Mouse (Mus musculus) frontal cortex, postnatal 25 days (tissue): ENCODE measurements around the gene Aprt.
A peak's percentile ranks its signal among the peaks of the same experiment; 100 is the strongest.
"Not testable (repeated sequence)": the region's sequence is repeated elsewhere in the genome, so short reads cannot be mapped to it uniquely, and the experiment has no call there.

Source experiments
- DNase-seq, 2 experiments: peaks; one replicate each; pipeline ENCODE4 v3.0.0; 2022; ENCODE audit warnings: low spot score in 2 of 2

Gene Aprt

DNA sequence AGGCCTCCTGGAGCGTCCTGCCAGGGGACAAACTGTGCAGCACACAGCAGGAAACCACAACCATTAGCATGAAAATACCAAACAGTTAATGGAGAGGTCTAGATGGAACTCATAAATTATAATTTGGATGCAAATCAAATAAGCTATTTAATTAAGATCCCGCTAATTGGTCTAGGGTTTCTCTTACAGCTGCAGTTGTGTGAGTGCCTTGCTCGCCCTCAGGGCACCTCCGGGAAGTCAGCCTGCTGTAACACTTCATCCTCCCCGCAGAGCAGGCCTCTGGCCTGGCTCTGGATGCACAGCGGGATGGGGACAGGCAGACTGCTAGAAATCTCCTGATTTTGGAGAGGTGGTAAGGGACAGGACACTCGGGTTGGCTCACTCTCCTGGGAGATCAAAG, 9.5 kb upstream of the Aprt start:
- no peak for DNase-seq

DNA sequence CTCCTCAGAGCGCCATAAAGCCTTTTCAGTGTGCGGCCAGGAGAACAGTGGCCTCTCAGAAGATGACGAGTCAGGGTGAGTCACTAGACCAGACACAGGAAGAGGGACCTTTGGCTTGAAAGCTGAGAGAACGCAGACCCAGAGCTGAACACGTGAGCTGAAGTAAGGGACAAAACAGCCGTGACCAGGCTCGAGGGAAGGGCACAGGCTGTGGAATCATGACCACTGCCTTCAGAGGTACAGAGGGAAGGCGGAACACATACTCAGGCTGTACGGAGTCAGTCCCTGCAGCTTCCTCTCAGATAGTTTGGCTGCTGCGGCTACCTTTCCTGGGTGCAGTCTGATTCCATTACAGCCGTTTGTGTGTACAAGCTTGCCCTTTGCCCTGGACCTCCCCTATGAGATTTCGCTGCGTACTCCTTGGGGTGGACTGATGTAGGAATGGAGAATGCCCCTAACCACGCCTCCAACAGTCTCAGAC, 8.7 kb upstream of the Aprt start:
- no peak for DNase-seq

DNA sequence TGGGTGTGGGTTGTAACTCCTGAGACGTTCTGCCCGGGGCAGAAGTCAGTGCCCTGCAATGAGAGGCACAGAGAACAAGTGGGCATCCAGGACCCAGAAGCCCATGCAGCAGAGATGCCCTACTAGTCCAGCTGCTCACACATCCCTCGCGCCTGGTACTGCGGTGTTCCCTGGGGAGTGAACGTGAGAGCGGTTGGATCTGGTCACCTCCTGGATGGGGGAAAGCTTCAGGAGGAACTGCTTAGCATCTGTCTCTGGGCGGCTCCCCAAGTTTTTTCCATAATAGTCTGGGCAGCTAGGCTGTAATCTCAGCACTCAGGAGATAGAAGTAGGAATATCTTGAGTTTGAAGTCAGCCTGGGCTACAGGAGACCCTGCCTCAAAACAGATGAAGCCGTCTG, 8.3 kb upstream of the Aprt start:
- no peak for DNase-seq

DNA sequence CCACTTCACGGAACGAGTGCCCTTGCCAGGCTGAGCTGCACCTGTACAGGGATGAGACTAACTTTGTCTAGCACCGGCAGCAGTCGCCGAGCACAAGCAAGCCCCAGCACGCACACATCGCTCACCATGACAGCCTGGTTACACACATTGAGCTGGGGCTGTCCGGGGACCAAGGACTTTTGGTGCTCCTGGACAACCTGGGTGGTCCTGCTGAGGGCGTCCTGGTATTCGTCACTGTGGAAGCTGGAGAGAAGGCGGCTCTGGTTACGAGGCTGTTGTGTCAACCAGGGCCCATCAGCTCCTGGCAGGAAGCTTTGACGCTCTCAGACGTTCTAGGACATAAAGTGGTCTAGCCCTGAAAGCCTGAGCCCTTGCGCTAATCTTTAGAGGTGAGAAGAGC, 4.2 kb upstream of the Aprt start:
- DNase-seq, result no peak

DNA sequence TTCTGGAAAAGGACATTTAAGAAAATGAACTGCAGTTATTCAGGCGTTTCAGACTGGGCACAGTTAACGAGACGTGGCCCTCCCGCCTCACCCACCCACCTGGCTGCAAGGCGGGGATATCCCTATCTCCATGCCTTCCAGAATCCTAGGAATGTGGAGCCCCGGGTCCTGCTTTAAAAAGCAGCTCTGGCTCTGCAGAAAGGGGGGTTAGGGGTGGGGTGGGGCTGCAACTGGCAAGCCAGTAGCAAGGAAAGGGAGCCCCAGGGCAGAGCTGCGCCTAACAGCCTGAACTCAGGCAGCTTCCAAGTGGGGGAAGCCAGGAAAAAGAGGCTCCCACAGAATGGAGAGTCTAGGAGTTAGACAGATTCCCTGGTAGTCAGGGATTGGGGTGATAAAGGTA, 2.5 kb upstream of the Aprt start:
- DNase-seq, result no peak

DNA sequence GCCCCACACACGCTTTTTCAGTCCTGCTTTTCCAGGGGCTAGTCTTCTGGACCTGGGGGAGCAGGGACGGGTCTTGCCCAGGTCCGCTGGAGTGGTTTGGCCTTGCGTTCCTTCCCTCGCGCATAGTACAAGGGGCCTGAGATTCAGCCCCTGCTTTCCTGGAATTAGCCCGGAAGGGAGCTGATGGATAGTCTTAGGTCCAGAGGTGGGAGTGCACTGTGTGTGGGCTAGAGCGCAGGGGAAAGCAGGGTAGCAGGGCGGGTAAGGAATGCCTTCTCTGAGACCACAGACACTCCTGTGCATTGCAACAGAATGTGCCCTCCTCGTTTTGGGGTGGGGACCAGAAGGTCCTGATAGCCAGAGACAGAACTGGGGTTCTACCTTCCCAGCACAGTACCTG, 407 bp upstream of the Aprt start:
- DNase-seq, result no peak

DNA sequence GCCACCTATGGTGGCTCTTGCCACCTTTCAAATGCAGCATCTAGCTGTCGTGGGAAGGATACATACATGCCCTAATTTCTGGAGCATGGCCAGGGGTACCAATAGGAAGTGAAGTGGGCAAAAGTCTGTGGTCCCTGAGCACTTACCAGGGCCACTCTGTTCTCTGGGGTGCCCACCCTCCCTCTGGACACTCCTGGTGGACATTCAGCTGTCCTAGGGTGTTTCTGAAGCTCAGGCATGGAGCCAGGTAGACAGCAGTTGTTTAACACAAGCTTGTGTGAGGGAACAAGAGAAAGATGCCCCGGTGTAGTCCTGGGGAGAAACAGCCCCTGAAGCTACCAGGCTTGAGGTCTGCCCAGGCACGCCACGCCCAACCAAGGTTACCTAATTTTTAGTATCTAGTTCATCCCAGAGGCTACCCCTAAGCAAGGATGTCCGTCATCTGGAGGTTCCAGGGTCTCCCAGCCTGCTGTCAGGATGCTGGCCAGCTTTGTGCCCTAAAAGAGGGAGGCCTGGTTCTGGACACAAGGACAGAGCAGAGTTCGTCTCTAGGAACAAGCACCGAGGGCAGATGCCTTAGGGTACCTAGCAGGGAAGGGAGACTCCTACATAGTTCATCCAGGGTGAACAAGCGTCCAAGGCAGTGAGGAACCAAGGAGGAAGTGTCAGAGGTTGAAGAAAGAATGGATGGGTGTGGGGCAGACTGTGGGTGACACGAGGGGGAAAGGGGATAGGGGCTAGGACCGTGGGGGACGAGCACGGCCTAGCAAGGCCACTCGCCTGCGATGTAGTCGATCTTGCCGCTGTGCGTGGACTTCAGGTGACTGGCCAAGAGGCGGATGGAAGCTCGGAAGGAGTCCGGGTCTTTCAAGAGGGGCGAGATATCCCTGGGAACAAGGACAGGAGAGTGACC, 718 bp downstream of the Aprt start:
- DNase-seq, result no peak

DNA sequence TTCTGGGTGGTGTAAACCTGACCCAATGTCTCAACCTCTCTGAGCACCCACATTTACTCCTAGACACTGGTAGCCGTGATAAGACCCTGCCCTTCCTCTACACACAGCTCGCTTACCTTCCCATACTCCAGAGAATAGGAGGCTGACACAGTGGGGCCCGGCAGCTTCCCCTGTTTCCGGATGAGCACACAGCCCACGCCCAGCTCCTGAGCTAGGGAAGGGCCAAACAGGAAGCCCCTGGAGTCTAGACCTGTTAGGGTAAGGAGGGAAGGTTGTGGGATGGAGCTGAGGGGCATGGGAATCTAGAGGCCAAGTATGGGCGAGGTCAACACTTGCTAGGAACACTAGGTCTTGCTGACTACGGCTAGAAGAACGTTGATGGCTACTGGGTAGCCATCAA, 1.4 kb downstream of the Aprt start:
- no peak for DNase-seq

DNA sequence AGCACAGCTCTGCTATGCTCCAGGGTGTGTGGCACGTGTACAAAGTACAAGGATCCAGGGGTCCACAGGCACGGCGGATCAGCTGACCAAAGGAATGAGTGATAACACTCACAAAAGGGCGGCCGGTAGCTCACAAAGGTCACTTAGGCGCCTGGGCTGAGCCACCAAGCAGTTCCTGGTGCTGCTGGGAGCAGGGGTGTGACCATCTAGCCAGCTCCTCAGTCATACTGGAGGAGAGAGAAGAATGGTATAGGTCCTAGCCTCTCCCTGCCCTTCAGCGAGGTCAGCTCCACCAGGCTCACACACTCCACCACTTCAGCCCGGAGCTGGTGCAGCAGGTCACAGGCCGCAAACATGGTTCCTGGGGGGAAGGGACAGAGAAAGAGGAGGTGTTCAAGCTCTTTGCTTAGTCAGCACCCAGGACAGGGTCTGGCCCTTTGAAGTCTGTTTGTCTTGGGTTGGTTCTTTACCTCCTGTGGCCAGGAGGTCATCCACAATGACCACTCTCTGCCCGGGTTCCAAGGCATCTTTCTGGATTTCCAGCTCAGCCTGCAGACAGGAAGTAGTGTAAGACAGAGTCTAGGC, 1.9 kb downstream of the Aprt start:
- no peak for DNase-seq

DNA sequence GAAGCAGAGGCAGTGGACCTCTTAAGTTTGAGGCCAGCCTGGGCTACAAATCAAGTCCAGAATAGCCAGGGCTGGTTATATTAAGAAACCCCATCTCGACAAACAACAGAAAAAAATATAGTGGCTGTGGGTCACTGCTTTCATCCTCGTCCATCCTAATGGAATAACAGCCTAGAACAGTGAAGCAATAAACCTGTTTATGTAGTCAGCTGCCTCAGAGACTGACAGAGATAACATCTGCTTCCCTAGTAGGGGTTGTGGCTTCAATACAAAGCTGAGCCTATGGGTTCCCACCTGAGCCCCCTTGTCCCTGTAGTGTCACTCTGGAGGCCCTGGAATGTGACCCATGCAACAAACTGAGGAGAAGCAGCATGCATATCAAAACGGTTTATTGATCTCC, 2.4 kb downstream of the Aprt start:
- DNase-seq, result no peak

DNA sequence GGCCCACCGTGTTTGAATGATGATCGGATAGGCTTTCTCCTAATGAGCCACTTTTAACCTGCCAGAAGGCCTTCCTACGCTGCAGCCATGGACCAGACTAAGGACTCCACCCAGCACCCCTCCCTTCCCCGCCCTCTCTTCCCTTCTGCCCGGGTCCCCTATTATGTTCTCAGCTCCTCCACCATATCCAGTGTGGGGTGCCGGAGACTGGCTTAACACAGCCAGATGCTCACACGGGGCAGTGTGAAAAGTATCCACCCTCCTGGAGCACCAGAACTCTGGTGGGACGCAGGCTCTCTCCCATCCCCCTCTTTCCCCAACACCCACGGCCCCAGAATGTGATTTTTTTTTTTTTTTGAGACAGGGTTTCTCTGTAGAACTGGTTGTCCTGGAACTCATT, 3.1 kb downstream of the Aprt start:
- DNase-seq, result no peak

DNA sequence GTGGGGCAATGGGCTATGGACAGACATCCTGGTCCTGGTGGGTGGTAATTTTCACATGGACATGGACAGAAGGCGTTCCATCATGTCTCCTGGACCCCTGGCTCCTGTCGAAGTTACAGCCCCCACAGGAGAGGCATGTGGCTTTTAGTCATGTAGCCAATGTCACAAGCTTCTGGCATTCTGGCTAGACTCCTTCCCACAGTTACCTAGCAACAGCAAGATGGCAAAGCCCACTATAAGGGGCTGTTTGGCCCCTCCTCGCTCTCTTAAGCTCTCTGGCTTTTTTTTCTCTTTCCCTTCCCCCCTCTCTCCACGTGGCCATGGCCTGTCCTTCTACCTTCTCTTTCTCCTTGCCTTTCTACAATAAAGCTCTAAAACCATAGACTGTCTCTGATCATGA, 3.5 kb downstream of the Aprt start:
- DNase-seq, result not testable (repeated sequence)

DNA sequence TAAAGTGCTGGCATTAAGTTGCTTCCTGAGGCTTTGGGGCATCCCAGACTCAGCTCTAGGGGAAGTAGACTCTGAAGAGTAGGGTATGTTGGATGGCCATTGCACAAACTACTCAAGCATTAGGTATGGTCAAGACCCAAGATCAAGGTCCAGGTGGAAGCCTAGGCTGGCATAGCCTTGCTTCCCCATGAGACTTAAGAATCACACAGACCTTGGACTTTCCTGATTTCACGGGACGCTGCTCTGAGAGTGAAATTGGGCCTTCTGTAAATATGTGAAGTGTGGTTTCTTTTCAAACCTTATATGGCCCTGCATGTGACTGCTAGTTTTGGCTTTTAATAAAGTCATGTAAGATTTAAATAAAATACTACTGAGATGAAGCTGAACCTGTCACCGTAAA, 4.0 kb downstream of the Aprt start:
- DNase-seq, result no peak

DNA sequence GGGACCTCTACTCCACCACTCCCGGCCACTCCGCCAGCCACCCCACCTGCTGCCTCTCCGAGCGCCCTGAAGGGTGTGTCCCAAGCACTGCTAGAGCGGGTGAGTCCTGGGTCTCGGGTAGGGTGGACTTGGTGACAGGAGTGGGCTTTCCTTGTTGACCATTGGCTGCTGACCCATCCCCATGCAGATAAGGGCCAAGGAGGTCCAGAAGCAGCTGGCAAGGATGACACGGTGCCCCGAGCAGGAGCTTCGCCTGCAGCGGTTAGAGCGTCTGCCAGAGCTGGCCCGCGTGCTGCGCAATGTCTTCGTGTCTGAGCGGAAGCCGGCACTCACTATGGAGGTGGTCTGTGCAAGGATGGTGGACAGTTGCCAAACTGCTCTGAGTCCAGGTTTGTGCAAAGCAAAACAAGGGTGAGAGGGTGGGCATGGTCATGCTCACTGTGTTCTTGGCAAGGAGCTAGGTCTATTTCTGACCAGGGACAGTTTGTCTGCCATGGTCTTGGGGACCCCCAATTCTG, 4.9 kb downstream of the Aprt start:
- DNase-seq, result no peak

DNA sequence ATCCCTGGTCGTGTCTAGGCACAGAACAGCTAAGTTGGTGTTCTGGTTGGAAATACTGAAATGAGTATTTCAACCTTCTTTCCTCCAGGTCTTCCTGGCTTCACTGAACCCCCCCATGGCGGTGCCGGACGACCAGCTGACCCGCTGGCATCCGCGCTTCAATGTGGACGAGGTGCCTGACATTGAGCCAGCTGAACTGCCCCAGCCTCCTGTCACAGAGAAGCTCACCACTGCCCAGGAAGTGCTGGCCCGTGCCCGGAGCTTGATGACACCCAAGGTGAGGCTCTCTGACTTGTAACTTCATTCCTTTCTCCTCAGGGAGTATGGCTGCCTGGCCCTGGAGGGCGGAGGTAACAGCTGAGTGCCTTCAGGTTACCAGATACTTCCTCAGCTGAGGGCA, 5.6 kb downstream of the Aprt start:
- DNase-seq, result no peak

DNA sequence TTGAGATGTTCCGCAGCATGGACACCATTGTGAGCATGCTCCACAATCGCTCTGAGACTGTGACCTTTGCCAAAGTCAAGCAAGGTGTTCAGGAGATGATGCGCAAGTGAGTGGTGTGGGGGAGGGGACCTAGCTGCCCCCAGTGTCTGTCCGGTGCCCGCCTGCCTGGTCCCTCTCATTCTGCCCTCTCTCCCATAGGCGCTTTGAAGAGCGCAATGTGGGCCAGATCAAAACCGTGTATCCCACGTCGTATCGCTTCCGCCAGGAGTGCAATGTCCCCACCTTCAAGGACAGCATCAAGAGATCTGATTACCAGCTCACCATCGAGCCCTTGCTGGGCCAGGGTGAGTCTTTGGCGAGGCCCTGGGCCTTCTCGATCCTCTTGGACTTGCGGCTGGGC, 6.7 kb downstream of the Aprt start:
- no peak for DNase-seq

DNA sequence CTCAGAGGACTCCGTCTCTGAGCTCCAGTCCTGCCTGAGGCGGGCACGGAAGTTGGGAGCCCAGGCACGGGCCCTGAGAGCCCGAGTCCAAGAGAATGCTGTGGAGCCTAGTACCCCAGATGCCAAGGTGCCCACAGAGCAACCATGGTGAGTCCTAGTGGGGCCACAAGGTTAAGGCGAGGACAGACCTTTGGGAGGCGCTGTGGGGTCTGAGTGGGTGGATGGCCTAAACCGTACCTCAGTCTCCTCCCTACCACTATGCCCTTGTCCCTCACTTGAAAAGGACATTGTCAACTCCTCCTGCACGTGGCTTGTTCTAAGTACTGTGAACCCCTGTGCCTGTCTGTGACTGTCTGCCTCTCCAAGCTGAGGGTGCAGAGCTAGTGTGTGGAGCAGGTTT, 7.4 kb downstream of the Aprt start:
- no peak for DNase-seq

DNA sequence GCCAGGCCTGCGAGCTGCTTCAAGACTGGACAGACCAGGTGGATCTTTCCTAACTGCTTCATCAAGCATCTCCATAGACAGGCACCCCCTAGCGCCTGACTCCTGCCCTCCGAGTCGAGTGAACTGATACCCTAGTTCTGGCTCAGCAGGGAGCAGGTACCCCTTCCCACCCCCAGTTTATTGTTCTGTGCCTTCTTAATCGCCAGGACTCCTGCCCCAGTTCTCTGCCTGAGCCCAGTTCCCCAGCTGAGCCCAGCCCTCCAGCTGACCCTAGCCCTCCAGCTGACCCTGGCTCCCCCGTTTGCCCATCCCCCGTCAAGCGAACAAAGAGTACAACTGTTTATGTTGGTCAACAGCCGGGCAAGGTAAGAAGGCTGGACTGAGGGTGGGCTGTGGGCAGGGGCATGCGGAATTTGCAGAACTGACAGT, 7.8 kb downstream of the Aprt start:
- DNase-seq, result no peak

DNA sequence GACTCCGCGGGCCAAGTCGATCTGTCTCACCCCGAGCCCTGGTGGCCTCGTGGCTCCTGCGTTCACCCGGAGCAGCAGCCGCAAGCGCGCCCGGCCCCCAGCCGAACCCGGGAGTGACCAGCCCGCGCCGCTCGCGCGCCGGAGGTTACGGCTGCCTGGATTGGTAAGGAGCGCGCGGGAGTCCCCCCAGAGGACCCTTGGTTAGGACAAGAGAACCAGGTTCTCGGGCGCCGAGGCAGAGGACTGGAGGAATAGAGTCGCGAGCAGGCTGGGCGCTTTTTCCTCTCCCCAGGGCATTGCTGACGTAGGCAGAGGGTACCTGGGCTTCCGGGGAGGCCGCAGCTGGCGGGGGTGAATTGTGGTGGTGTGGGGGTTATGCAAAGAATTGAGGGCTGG, 8.6 kb downstream of the Aprt start:
- DNase-seq, result no peak

DNA sequence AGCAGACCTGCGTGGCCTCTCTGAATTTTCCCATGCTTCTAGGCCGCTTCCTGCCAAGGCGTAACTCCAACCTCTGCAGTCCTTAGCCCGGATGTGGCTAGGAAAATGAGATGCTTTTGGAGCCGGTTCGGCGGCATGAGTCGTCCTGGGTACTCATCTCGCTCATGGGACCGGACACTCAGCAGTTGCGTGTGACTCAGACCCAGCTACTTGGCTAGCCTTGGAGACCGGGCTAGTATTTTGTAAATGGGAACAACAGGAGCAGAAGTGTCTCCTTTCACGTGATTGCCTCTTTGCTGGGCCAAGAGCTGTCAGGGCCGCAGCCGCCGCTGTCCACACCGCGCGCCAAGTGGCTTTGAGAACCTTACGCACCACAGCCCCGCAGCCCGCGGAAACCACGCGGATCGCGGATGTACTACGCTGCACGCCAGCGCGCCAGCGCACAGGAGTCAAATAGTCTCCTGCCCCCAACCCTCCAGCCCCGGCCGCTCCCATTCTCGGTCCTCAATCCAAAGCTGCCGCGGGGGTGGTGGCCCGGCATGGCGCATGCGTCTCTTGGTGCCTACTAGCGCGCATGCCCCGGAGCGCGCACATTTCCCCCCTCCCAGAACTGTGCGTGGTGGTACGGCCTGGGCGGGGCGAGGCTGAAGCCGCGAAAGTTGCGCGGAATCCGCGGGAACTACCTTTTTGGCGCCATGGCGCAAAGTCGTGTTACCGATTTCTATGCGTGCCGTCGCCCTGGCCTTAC, 9.2 kb downstream of the Aprt start, which contains the start of gene Cdt1:
Cdt1 (plus strand) TSS at position 655 of the 748 bp plus-strand sequence.
- peak; percentile 90 to 91 for DNase-seq

DNA sequence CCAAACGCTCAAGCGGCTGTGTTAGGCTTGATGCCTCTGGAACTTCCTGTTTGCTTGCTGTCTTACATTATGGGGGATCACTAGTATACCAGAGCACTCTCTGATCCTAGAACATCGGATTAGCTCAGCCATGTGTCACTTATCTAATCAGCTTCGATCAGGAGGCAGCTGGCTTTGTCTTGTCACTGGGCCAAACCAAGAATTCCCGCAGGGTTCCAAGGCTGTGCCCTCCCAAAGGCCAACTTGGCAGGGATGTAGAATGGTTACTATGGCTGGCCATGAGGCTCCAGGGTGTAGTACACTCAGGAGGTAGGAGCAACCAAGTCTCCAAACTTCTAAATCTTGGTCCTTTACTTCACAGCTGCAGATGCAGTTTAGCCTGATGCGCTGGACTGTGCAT, 9.9 kb downstream of the Aprt start:
- no peak for DNase-seq
